Mouse (Mus musculus) neural tube, embryonic 12.5 days (tissue): ENCODE measurements around the gene Adamts9. TPM values are rescaled to one million over a fixed set of nuclear protein-coding genes. Genes with fewer than 3 reads are reported as not detected.
A peak's percentile ranks its signal among the peaks of the same experiment; 100 is the strongest.

Experiments
- ATAC-seq: fragments of 200-750 bp; cut with Nextera tagmentation; 2 replicates; pipeline ENCODE4 v1.8.0; 2017; ENCODE audit warnings: low read depth, mild to moderate bottlenecking, moderate TSS enrichment, moderate library complexity; ENCODE audit not compliant: low FRiP score
- H3K27ac ChIP-seq: fragments of 300-500 bp; sonication (generic); 2 replicates; pipeline ENCODE4 v1.5.1; 2016
- H3K27me3 ChIP-seq: fragments of 300-500 bp; sonication (generic); replicated peaks from 2 replicates; pipeline ENCODE4 v1.6.1; 2016; ENCODE audit warnings: mild to moderate bottlenecking
- H3K36me3 ChIP-seq: fragments of 300-500 bp; sonication (generic); 2 replicates; pipeline ENCODE4 v1.6.1; 2016; ENCODE audit warnings: mild to moderate bottlenecking
- H3K4me1 ChIP-seq: fragments of 300-500 bp; sonication (generic); 2 replicates; pipeline ENCODE4 v1.6.1; 2016
- H3K4me2 ChIP-seq: fragments of 300-500 bp; sonication (generic); replicated peaks from 2 replicates; pipeline ENCODE4 v1.6.1; 2016; ENCODE audit warnings: mild to moderate bottlenecking
- H3K4me3 ChIP-seq: fragments of 300-500 bp; sonication (generic); 2 replicates; pipeline ENCODE4 v1.5.1; 2016
- H3K9ac ChIP-seq: fragments of 300-500 bp; sonication (generic); 2 replicates; pipeline ENCODE4 v1.6.1; 2016; ENCODE audit warnings: mild to moderate bottlenecking
- H3K9me3 ChIP-seq: fragments of 300-500 bp; sonication (generic); 2 replicates; pipeline ENCODE4 v1.6.1; 2016; ENCODE audit warnings: mild to moderate bottlenecking
- WGBS: fragments of 180-500 bp; shearing (Covaris S2); methylation state at CpG from one replicate; pipeline ENCODE4 v1.1.7; 2016; 5-methylcytosine and 5-hydroxymethylcytosine counted together
- polyA plus RNA-seq: library from polyadenylated mRNA; unstranded; fragments of >200 nt; fragmentation: Nextera tagmentation; extraction: Ambion mirVana; gene quantifications from 2 replicates; pipeline ENCODE4 v1.2.1, GENCODE M21; 2016

Adamts9 gene
- polyA plus RNA-seq, 1 experiment from 2014 or later, result 1.7 TPM

DNA sequence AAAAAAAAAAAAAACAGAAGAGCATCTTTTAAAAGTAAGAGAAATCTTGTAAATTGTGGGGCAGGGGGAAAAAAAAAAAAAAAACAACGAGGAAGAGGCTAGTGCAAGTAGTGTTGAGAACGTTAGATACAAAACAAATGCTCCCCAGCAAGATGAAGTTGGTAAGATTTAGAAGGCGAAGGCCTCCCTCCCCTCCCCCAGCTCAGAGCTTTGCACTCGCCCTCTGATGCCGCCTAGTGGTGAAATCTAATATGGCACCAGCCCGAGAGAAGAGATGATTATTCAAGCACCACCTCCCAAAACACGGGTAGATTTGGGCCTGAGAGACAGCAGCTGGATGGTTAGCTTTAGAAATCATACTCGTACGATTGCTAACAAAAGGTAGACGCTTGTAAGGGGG lies 215.2 kb downstream of the Adamts9 start:
- H3K9me3 ChIP-seq, result no peaks in the 10 kb centered on the region
- H3K4me3 ChIP-seq, result no peak overlapping the region
- H3K36me3 ChIP-seq, result no peaks in the 10 kb centered on the region
- H3K27me3 ChIP-seq, result no peaks in the 10 kb centered on the region
- H3K4me1 ChIP-seq, result peaks cover 16% of the 10 kb centered on the region
- no peak overlapping the region for H3K9ac ChIP-seq
- ATAC-seq, result no peak
- H3K27ac ChIP-seq, result no peak overlapping the region
- 4% methylated on average over 10 of the region's 10 CpGs for WGBS
- peak overlapping the region; percentile 27; the same call in 1 of the 2 replicates for H3K4me2 ChIP-seq

DNA sequence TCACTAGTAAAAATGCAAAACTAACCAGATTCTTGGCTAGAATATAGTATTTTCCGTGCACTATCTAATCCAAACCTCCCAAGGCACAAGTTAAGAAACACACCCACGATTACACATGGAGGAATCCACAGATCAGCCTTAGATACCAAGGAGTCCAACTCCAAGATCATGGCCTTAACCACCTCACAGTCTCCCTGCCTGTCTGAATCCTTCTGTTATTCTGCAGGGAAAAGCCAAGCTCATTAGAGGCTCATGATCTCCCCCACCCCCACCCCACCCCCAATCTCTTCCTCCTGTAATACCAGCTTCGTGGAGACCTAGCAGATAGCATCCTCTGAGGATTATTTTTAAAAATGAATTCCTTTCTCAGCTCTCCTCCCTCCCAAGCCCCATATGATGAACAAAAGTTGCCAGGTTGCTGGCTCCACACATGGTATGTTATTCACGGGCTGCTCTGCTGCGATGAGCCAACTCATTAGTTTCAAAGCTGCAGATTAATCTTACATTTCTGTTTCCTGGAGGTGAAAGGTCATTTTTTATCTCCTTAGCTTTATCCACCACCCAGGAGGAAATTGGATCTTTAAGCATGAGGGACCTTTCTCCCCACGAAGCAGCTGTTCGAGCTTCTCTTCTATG lies 215.8 kb downstream of the Adamts9 start:
- 26% methylated on average over 7 of the region's 7 CpGs for WGBS
- no peak overlapping the region for H3K27ac ChIP-seq
- ATAC-seq, result no peak
- H3K4me2 ChIP-seq, result no peak overlapping the region
- no peaks in the 10 kb centered on the region for H3K27me3 ChIP-seq
- no peaks in the 10 kb centered on the region for H3K9me3 ChIP-seq
- no peak overlapping the region for H3K4me3 ChIP-seq
- H3K4me1 ChIP-seq, result peaks cover 16% of the 10 kb centered on the region
- no peaks in the 10 kb centered on the region for H3K36me3 ChIP-seq
- no peak overlapping the region for H3K9ac ChIP-seq

DNA sequence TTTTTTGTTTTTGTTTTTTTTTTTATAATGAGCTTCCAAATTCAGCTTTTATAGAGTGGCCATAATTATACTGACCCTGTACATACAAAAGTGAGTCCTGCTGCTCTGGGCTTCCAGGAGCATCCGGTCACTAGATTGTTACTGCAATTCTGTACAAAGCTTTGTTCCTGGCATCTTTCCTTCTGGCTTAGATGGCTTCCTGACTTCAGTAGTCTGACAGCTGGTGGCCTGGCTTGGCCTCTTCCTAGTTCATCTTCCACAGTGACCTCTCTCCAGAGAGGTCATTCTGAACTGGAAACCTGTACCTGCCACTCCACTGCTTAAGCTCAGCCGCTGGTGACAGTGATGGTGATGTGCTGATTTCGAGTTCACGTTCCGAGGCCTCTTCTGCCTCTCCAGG lies 217.2 kb downstream of the Adamts9 start:
- ATAC-seq, result no peak
- 79% methylated on average over 5 of the region's 5 CpGs for WGBS
- no peak overlapping the region for H3K4me3 ChIP-seq
- H3K36me3 ChIP-seq, result no peaks in the 10 kb centered on the region
- no peaks in the 10 kb centered on the region for H3K9me3 ChIP-seq
- H3K27me3 ChIP-seq, result no peaks in the 10 kb centered on the region
- no peak overlapping the region for H3K4me2 ChIP-seq
- no peak overlapping the region for H3K9ac ChIP-seq
- H3K27ac ChIP-seq, result no peak overlapping the region
- H3K4me1 ChIP-seq, result peaks cover 16% of the 10 kb centered on the region

DNA sequence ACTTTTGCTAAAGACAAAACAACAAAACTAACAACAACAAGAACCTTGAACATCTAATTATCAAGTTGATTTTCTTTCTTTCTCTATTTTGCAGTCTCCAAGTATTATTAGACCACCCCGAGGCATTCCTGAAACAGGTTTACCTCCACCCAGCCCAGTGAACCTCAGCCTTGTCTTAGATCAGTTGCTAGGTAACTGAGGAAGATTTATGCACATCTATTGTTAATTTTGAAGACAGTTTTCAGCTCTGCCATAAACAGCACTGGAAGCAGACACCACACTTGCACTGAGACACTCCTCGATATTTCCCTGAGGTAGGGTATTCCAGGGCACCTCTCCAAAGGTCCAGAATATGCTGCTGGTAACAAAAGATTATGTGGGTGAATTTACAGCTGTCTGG lies 218.9 kb downstream of the Adamts9 start:
- Histone ChIP-seq H3K4me2 (no peak overlapping the region), H3K36me3 (no peaks in the 10 kb centered on the region), H3K9me3 (no peaks in the 10 kb centered on the region), H3K4me3 (no peak overlapping the region), H3K9ac (no peak overlapping the region), H3K4me1 (peaks cover 16% of the 10 kb centered on the region), H3K27me3 (no peaks in the 10 kb centered on the region), H3K27ac (no peak overlapping the region)
- ATAC-seq, result no peak
- 28% methylated on average over 2 of the region's 2 CpGs for WGBS

Other genes starting within 250 kb of the Adamts9 start
- 9.4 and 11.7 TPM in 2 replicates for gene Prickle2, start 237.3 kb downstream of the Adamts9 start, polyA plus RNA-seq
- 0.22 TPM in 1 of 2 replicates, not detected in the other for gene A730049H05Rik, start 127.0 kb downstream of the Adamts9 start, polyA plus RNA-seq
- gene Gm15737, start 74.1 kb downstream of the Adamts9 start, polyA plus RNA-seq, result not detected in 2 replicates